Mouse (Mus musculus): ENCODE data around the gene Lman1l.

GRCm38 (mm10) chr9:57606139-57606851, 14.3 kb downstream of the Lman1l start, which contains the start of gene Cplx3:
- TF ChIP-seq GATA1 (IDR thresholded peaks at IDR 0.05; ENCODE audit: borderline replicate concordance, low read length) (no peak), FLI1 (IDR thresholded peaks at IDR 0.05; ENCODE audit: low read length) (no peak)
